Mouse (Mus musculus) adrenal gland, adult 18-20 months (tissue): ENCODE data around the gene Ssxb6. TPM values are rescaled to one million over a fixed set of nuclear protein-coding genes. Genes with fewer than 3 reads are reported as not detected.
"Not testable (repeated sequence)": the region's sequence is repeated elsewhere in the genome, so short reads cannot be mapped to it uniquely, and the experiment has no call there.

Source experiments
- DNase-seq, 2 experiments: peaks; one replicate each; pipeline ENCODE4 v3.0.0; 2021 to 2022; ENCODE audit warnings: low spot score in 2 of 2
- long read RNA-seq, 2 experiments: library from polyadenylated mRNA; stranded (forward); transcript quantifications; one replicate each; pipeline ENCODE4 v2.0.0; 2021
- total RNA-seq, 2 experiments: library from RNA; stranded (reverse); gene quantifications; 1 replicate in 1 of 2; 2 replicates in 1 of 2; pipeline ENCODE4 v1.2.3; 2021

The Ssxb6 gene
- not detected for total RNA-seq
- long read RNA-seq, experiment 1: 0 reads
- long read RNA-seq, experiment 2: 0 reads

DNA sequence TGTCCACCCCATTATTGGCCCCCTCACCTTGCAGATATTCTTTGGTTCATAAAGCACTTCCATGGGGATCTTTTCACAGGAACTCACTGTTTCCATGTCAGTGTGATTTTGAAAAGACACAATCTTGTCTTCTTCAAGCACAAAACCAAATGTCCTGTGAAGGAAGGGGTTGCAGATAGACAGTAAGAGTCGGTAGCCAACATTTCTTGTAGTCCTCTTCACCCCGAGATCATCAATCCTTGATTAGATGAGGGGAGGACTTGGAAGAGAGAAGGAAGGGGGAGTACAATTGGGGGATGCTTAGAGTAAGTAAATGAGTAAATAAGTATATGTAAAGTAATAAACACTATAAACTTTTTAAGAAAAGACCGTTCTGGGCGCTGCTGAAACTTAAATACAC lies at the start of gene Ssxb6:
Gene Ssxb6 (minus strand): TSS at position 101 of the 400 bp plus-strand sequence.
- not testable (repeated sequence) for DNase-seq

DNA sequence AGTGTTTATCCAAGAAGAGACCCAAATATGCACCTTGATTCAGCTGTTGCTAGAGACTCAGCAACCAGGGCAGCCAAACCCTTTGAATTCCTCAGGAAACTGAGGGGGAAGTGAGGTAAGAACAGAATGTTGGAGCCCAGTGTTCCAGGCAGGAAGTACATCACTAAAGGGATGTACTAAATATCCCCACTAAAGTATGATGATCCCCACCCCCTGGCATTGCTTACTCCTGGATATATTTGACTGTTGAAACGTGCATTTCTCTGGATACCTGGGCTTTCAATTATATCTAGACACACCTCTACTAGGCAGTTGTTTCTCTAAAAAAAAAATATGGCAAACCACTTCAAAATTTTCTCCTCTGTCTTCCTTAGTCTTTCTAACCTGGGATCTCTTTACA lies 43.7 kb upstream of the Ssxb6 start, which contains the start of gene Ssxb3:
Gene Ssxb3 (minus strand): TSS at position 101 of the 400 bp plus-strand sequence.
- DNase-seq: not testable (repeated sequence)

DNA sequence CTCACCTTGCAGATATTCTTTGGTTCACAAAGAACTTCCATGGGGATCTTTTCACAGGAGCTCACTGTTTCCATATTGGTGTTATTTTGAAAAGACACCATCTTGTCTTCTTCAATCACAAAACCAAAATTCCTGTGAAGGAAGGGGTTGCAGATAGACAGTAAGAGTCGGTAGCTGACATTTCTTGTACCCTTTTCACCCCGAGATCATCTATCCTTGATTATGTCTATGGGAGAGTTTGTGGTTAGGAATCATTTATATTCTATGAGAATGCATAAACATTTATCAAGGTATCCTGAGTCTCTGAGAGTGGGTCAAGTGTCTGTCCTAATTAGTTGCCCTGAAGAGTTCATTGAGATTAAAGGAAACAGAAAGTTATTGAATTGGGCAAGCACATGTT lies 23.2 kb downstream of the Ssxb6 start, which contains the start of gene Gm14459:
Gene Gm14459 (minus strand): TSS at position 101 of the 400 bp plus-strand sequence.
- DNase-seq: no peak

Other genes starting within 250 kb of the Ssxb6 start
- gene Ssxb10, start 220.8 kb downstream of the Ssxb6 start, total RNA-seq: not detected
- gene Ssxb9, start 181.3 kb downstream of the Ssxb6 start, total RNA-seq: not detected
- gene Ssxb1, start 134.9 kb downstream of the Ssxb6 start, total RNA-seq: not detected
- gene Ssxb2, start 86.5 kb downstream of the Ssxb6 start, total RNA-seq: not detected
- not detected for gene Gm14459, start 23.3 kb downstream of the Ssxb6 start, total RNA-seq
- not detected for gene Ssxb3, start 43.6 kb upstream of the Ssxb6 start, total RNA-seq
- not detected for gene Ssxb8, start 142.6 kb upstream of the Ssxb6 start, total RNA-seq
- not detected for gene Ssx9, start 200.2 kb upstream of the Ssxb6 start, total RNA-seq